Mouse (Mus musculus) heart, adult 18-20 months (tissue): ENCODE results near the gene Prickle1. TPM values are rescaled to one million over a fixed set of nuclear protein-coding genes. Genes with fewer than 3 reads are reported as not detected.

Experiments
- total RNA-seq, 2 experiments: library from RNA; stranded (reverse); gene quantifications; 2 replicates each; pipeline ENCODE4 v1.2.3; 2021

Gene Prickle1
- total RNA-seq, 2 experiments from 2014 or later, result 9.1 to 9.5 TPM

Other genes starting within 250 kb of the Prickle1 start
- gene Zcrb1, start 197.6 kb downstream of the Prickle1 start, total RNA-seq, result 100 to 1,000 TPM in 1 of 2 experiments, 10 to 100 TPM in 1; 99.5 to 103 TPM
- gene Pphln1, start 197.5 kb downstream of the Prickle1 start, total RNA-seq, result 10 to 100 TPM; 20.2 to 25.9 TPM